Mouse (Mus musculus): Measurements from ENCODE around the gene Arhgef26. TPM values are rescaled to one million over a fixed set of nuclear protein-coding genes. Genes with fewer than 3 reads are reported as not detected.

Gene Arhgef26
- total and polyA plus RNA-seq, 3 experiments, result 0.08 TPM; not detected in 2

DNA sequence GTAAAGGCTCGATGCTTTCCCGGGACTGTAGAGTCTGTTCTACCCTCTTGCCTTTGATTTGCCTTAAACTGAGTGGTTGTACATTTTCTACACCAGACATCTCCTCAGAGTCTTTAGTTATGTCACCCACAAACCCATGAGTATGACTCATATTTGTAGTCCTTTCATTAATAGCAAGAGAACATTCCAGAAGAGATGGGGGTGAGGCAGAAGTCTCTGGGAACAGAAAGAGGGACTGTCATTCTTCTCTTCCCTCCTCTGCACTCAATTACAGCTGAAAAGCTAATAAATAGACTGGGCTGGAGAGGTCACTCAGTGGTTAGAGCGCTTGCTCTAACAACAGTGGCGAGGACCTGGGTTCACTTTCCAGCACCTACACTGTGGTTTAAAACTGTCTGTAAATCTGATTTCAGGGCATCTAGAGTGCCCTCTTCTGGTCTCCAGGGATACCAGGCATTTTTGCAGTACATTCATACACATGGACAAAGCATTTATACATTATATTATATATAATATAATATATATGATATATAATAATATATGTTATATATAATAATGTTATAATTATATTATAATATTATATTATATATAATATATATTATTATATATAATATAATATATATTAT is 111.8 kb downstream of the Arhgef26 start:
- Histone ChIP-seq H3K27me3 (ENCODE audit: control insufficient read depth in 1 of 2, insufficient read depth in 2 of 2, low read length in 2 of 2) (no peaks in the 10 kb centered on the region), H3K4me3 (ENCODE audit: control insufficient read depth in 1 of 2, insufficient read depth in 1 of 2, low read depth in 2 of 2, low read length in 2 of 2) (no peak overlapping the region), H3K79me2 (ENCODE audit: control insufficient read depth, insufficient read depth, low read length, poor library complexity) (no peaks in the 10 kb centered on the region), H3K36me3 (ENCODE audit: control insufficient read depth in 1 of 2, insufficient read depth in 2 of 2, low read length in 2 of 2) (peaks cover 0 to 4% of the 10 kb centered on the region in 2 experiments; a peak in 2 of 4 replicates), H3K9ac (ENCODE audit: control insufficient read depth, low read depth, low read length, poor library complexity, severe bottlenecking) (no peak overlapping the region), H3K4me1 (ENCODE audit: control insufficient read depth in 1 of 2, insufficient read depth in 2 of 2, low read length in 2 of 2) (peaks cover 2 to 7% of the 10 kb centered on the region in 2 experiments; a peak in 2 of 4 replicates), H3K9me3 (replicated peaks; ENCODE audit: insufficient read depth, low read length) (no peaks in the 10 kb centered on the region), H3K27ac (ENCODE audit: control insufficient read depth, low read depth, low read length) (no peak overlapping the region)
- peak; percentile 21 for DNase-seq (ENCODE audit: low read depth, low spot score)
- TF ChIP-seq USF1 (IDR thresholded peaks at IDR 0.05; ENCODE audit: low read depth, low read length) (no peak), ZNF384 (IDR thresholded peaks at IDR 0.05; ENCODE audit: low read depth, low read length) (no peak), NRF1 (IDR thresholded peaks at IDR 0.05; ENCODE audit: insufficient read depth, low read depth, low read length, poor library complexity, severe bottlenecking) (no peak), GATA1 (IDR thresholded peaks at IDR 0.05; ENCODE audit: low read depth, low read length) (no peak), MEF2A (IDR thresholded peaks at IDR 0.05; ENCODE audit: extremely low read depth, insufficient replicate concordance, low read depth, low read length, poor library complexity, severe bottlenecking) (no peak), SMC3 (IDR thresholded peaks at IDR 0.05; ENCODE audit: low read depth, low read length) (peak; percentile 50), RAD21 (IDR thresholded peaks at IDR 0.05; ENCODE audit: low read depth, low read length) (peak; percentile 32), HCFC1 (IDR thresholded peaks at IDR 0.05; ENCODE audit: low read depth, low read length) (no peak), CTCF (IDR thresholded peaks at IDR 0.05 in 2 of 3, conservative IDR thresholded peaks at IDR 0.05 in 1 of 3; ENCODE audit: control insufficient read depth in 1 of 3, insufficient read depth in 1 of 3, low read depth in 2 of 3, low read length in 3 of 3, poor library complexity in 1 of 3, severe bottlenecking in 1 of 3) (peak in 2 of 3 experiments; percentile 9 to 42; a peak in 2 of 6 replicates), CHD1 (IDR thresholded peaks at IDR 0.05; ENCODE audit: low read depth, low read length) (no peak)

DNA sequence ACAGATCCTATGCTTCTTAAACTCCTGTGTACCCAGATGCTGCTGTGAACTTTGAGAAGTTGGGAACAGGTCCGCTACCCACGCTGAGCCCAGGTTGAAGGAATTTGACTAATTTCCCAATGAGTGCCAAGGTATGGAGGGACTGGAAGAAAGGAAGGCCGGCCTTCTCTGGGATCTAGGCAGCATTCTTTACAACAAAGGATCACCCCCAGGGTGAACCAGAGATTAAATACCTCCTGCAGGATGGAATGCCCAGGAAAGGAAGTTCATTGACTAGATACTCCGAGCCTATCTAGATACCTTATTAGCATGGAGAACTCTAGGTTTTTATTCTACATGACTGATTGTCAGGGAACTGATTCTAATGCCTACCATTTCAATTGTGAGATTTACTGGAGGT is 114.8 kb downstream of the Arhgef26 start:
- DNase-seq (ENCODE audit: low read depth, low spot score), result no peak
- Histone ChIP-seq H3K27ac (ENCODE audit: control insufficient read depth, low read depth, low read length) (no peak overlapping the region), H3K79me2 (ENCODE audit: control insufficient read depth, insufficient read depth, low read length, poor library complexity) (no peaks in the 10 kb centered on the region), H3K9me3 (replicated peaks; ENCODE audit: insufficient read depth, low read length) (no peaks in the 10 kb centered on the region), H3K4me1 (ENCODE audit: control insufficient read depth in 1 of 2, insufficient read depth in 2 of 2, low read length in 2 of 2) (no peaks in the 10 kb centered on the region), H3K36me3 (ENCODE audit: control insufficient read depth in 1 of 2, insufficient read depth in 2 of 2, low read length in 2 of 2) (no peaks in the 10 kb centered on the region), H3K4me3 (ENCODE audit: control insufficient read depth in 1 of 2, insufficient read depth in 1 of 2, low read depth in 2 of 2, low read length in 2 of 2) (no peak overlapping the region), H3K27me3 (ENCODE audit: control insufficient read depth in 1 of 2, insufficient read depth in 2 of 2, low read length in 2 of 2) (no peaks in the 10 kb centered on the region), H3K9ac (ENCODE audit: control insufficient read depth, low read depth, low read length, poor library complexity, severe bottlenecking) (no peak overlapping the region)
- TF ChIP-seq POLR2A (IDR thresholded peaks at IDR 0.05; ENCODE audit: control insufficient read depth in 1 of 2, insufficient read depth in 1 of 2, low read depth in 1 of 2, low read length in 2 of 2, poor library complexity in 1 of 2) (no peak), SIN3A (IDR thresholded peaks at IDR 0.05; ENCODE audit: low read length) (no peak), ZC3H11A (IDR thresholded peaks at IDR 0.05; ENCODE audit: low read depth, low read length) (no peak), HCFC1 (IDR thresholded peaks at IDR 0.05; ENCODE audit: low read depth, low read length) (no peak), MAX (IDR thresholded peaks at IDR 0.05; ENCODE audit: low read length) (no peak), POLR2AphosphoS5 (IDR thresholded peaks at IDR 0.05; ENCODE audit: borderline replicate concordance, low read depth, low read length) (no peak), USF1 (IDR thresholded peaks at IDR 0.05; ENCODE audit: low read depth, low read length) (no peak), MXI1 (IDR thresholded peaks at IDR 0.05; ENCODE audit: low read depth, low read length) (no peak), E2F4 (IDR thresholded peaks at IDR 0.05; ENCODE audit: borderline replicate concordance, low read depth, low read length) (no peak), CHD1 (IDR thresholded peaks at IDR 0.05; ENCODE audit: low read depth, low read length) (no peak), MYB (IDR thresholded peaks at IDR 0.05; ENCODE audit: low read depth, low read length) (no peak), RAD21 (IDR thresholded peaks at IDR 0.05; ENCODE audit: low read depth, low read length) (no peak), JUND (IDR thresholded peaks at IDR 0.05; ENCODE audit: low read depth, low read length) (no peak), USF2 (IDR thresholded peaks at IDR 0.05; ENCODE audit: borderline replicate concordance in 1 of 2, insufficient read depth in 1 of 2, low read depth in 1 of 2, low read length in 2 of 2) (no peak), NRF1 (IDR thresholded peaks at IDR 0.05; ENCODE audit: insufficient read depth, low read depth, low read length, poor library complexity, severe bottlenecking) (no peak)
